Mouse (Mus musculus) bone marrow, adult 2 months (tissue): ENCODE measurements around the gene 1700029I15Rik.

Source experiments
- CTCF ChIP-seq: fragments of 200-500 bp; IDR thresholded peaks from 2 replicates; pipeline ENCODE4 v1.5.1; 2011; ENCODE audit warnings: low read length, control low read depth; ENCODE audit not compliant: control insufficient read depth, insufficient read depth
- POLR2A ChIP-seq: fragments of 200-500 bp; IDR thresholded peaks from 2 replicates; pipeline ENCODE4 v1.6.1; 2011; ENCODE audit warnings: low read depth, mild to moderate bottlenecking, control low read depth, low read length, borderline replicate concordance; ENCODE audit not compliant: control insufficient read depth

- TF ChIP-seq CTCF (no peak), POLR2A (no peak)
Measured at GRCm38 (mm10) chr2:92367383-92368029, 14.8 kb upstream of the 1700029I15Rik start.
